Comparison of ENCODE assay signal across 12 mouse cellular contexts in the genomic region with DNA sequence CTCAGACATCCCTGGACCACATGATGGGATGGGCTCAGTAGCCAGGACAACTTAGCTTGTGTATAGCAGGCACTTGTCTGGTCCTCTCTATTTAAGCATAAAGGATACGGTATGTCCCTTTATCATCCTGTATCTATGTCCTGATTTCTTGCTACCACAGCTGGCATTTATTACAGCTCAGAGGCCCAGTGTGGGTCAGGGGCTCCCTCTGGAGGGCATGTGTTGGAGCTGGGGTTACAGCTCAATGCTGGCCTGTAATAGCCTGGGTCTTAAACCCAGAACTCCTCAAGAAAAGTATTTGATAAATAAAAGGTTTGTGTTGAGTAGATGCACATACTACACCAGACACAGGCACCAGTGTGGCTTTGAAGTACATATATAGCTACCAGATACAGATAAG. TPM values are rescaled to one million over a fixed set of nuclear protein-coding genes. Genes with fewer than 3 reads are reported as not detected.
A peak's percentile ranks its signal among the peaks of the same experiment; 100 is the strongest.
DNase-seq lines count a peak whose midpoint lies in the region; ATAC-seq and TF ChIP-seq lines count a peak whose summit lies in the region.
"Had no signal": no experiment of that assay in that cellular context is flagged by ENCODE, and none has a peak within 500 bp of the region (broad histone marks: within the 10 kb centered on the region; RNA-seq: fewer than 3 reads in every experiment).

No protein-coding gene starts in this region.

- no peak for ATAC-seq in CD4-positive, CD25-positive, alpha-beta regulatory T cell, adult 4 months
- ATAC-seq: activated CD4-positive, CD25-positive, alpha-beta regulatory T cell, adult 4 months had no signal

- H3K4me3 ChIP-seq in kidney, adult 2 months (ENCODE audit: insufficient read depth, low read depth, low read length) = no peak overlapping the region
- H3K4me3 ChIP-seq in embryonic facial prominence, embryonic 10.5 days = no peak overlapping the region
- H3K4me3 ChIP-seq: embryonic facial prominence, embryonic 13.5 days; limb, embryonic 13.5 days had no signal

- no peaks in the 10 kb centered on the region for H3K27me3 ChIP-seq in kidney, adult 2 months (replicated peaks; ENCODE audit: control insufficient read depth, insufficient read depth, low read length)
- H3K27me3 ChIP-seq in embryonic facial prominence, embryonic 10.5 days (replicated peaks; ENCODE audit: low read depth, poor library complexity, severe bottlenecking) = no peaks in the 10 kb centered on the region
- H3K27me3 ChIP-seq: embryonic facial prominence, embryonic 13.5 days had no signal

- no peak overlapping the region for H3K27ac ChIP-seq in kidney, adult 2 months (ENCODE audit: insufficient read depth, low read depth, low read length)
- no peak overlapping the region for H3K27ac ChIP-seq in embryonic facial prominence, embryonic 10.5 days (replicated peaks)
- H3K27ac ChIP-seq: embryonic facial prominence, embryonic 13.5 days; limb, embryonic 13.5 days had no signal

- no peak for TF ChIP-seq POLR2A in kidney, adult 2 months (IDR thresholded peaks at IDR 0.05; ENCODE audit: low read depth, low read length)

- no peak for DNase-seq in kidney, adult 2 months
- DNase-seq in kidney, postnatal 14 days = no peak
- DNase-seq in thymus, postnatal 4 days = peak; percentile 16
- DNase-seq in thymus, postnatal 14 days = no peak
- peak; percentile 61 for DNase-seq in embryonic facial prominence, embryonic 10.5 days (ENCODE audit: low spot score)
- no peak for DNase-seq in adrenal gland, adult 8-10 months

- 28% methylated on average over 1 of the region's 1 CpGs for WGBS in kidney, adult 2 months
- WGBS in embryonic facial prominence, embryonic 10.5 days = 46% methylated on average over 1 of the region's 1 CpGs

- TF ChIP-seq CTCF in kidney, adult 2 months (conservative IDR thresholded peaks at IDR 0.05; ENCODE audit: insufficient read depth, insufficient read length, low read depth, low read length) = peak; percentile 37; the same call in 1 of the 2 replicates

- H3K9me3 ChIP-seq in embryonic facial prominence, embryonic 10.5 days = no peaks in the 10 kb centered on the region
- H3K9me3 ChIP-seq: embryonic facial prominence, embryonic 13.5 days; limb, embryonic 13.5 days had no signal

- H3K4me1 ChIP-seq in kidney, adult 2 months (ENCODE audit: control insufficient read depth, insufficient read depth, low read length) = no peaks in the 10 kb centered on the region
- H3K4me1 ChIP-seq in embryonic facial prominence, embryonic 10.5 days = peaks cover 4% of the 10 kb centered on the region; the same call in 1 of the 2 replicates

- H3K36me3 ChIP-seq in kidney, adult 2 months (ENCODE audit: control insufficient read depth, insufficient read depth, low read length) = no peaks in the 10 kb centered on the region
- H3K36me3 ChIP-seq in embryonic facial prominence, embryonic 10.5 days (replicated peaks) = no peaks in the 10 kb centered on the region
- H3K36me3 ChIP-seq: embryonic facial prominence, embryonic 13.5 days; limb, embryonic 13.5 days had no signal

RNA-seq across cellular contexts. Expression of a gene that starts 51.8 kb away (rescaled TPM):
- 0.34 and 0.58 TPM in 2 replicates for polyA plus RNA-seq in kidney, adult 2 months (2012; rRNA removed)
- 0.73 and 1.2 TPM in 2 replicates for polyA plus RNA-seq in embryonic facial prominence, embryonic 10.5 days (2016; fragmentation: Nextera tagmentation; extraction: Ambion mirVana)
- polyA plus RNA-seq in CD4-positive, CD25-positive, alpha-beta regulatory T cell, adult 4 months (2017; shearing (Covaris generic)) = not detected
- 1 to 10 TPM; 5.3 to 9.0 (median 7.2) TPM for total RNA-seq in adrenal gland, adult 8-10 months (2022)
- total RNA-seq: hematopoietic stem cell, adult 5-6 weeks; neutrophil, adult 5-6 weeks had no signal
- polyA plus RNA-seq: activated CD4-positive, CD25-positive, alpha-beta regulatory T cell, adult 4 months had no signal

Comparison
In these comparisons a context has a peak if more than half of its experiments do, and no peak if none do; other contexts are left out.
1. DNase-seq: peak in thymus, postnatal 4 days (single experiment) and embryonic facial prominence, embryonic 10.5 days (single experiment); none in kidney, adult 2 months (single experiment), kidney, postnatal 14 days (single experiment), thymus, postnatal 14 days (single experiment) and adrenal gland, adult 8-10 months (single experiment).